Mouse (Mus musculus) embryonic fibroblast, embryonic 13.5 days (primary cell): ENCODE measurements at regions not wholly inside any gene's neighbourhood (a gene's known extent, or its start where the extent isn't known, plus 50 kb on each side); places are given as distances from the start of the nearest gene placed in this dataset.

Source experiments
- CTCF ChIP-seq: IDR thresholded peaks from 2 replicates; pipeline ENCODE4 v1.5.1; 2011; ENCODE audit warnings: mild to moderate bottlenecking, control low read depth, low read length, moderate library complexity, borderline replicate concordance; ENCODE audit not compliant: insufficient read depth
- POLR2A ChIP-seq: IDR thresholded peaks from 2 replicates; pipeline ENCODE4 v1.6.1; 2011; ENCODE audit warnings: low read depth, mild to moderate bottlenecking, control low read depth, low read length, moderate library complexity

- no peak for TF ChIP-seq CTCF
- TF ChIP-seq POLR2A: no peak
Observed at GRCm38 (mm10) chr5:77576881-77577280, 169.0 kb upstream of the Igfbp7 start.
